Mouse (Mus musculus): ENCODE results near the gene Plekha6. TPM values are rescaled to one million over a fixed set of nuclear protein-coding genes. Genes with fewer than 3 reads are reported as not detected.

Gene Plekha6
- total RNA-seq, 1 experiment: 3.5 TPM

DNA sequence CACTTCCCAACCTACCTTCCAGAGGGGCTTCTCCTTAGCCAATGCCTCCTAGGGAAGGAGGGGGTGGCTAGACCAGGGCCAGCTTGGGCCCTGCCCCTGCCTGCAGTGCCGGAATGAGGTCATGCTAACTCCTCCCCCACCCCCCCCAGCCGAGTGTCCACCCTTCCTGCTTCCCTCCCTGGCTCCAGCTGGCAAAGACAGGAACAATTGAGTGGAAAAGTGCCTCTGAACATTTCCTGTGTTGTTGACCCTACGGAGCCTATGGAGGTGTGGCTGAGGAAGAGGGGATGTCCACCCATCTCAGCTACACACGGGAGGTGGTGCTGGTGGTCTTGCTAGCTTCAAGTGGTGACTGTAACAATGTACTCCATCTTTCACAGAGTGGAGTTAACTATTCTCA, 37.5 kb downstream of the Plekha6 start:
- DNase-seq (ENCODE audit: low read depth, low spot score): no peak
- no peak overlapping the region for H3K4me3 ChIP-seq (ENCODE audit: insufficient read depth in 1 of 2, low read depth in 1 of 2, low read length in 2 of 2, poor library complexity in 1 of 2, severe bottlenecking in 1 of 2)
- H3K4me1 ChIP-seq (ENCODE audit: control insufficient read depth in 2 of 2, insufficient read depth in 2 of 2, low read length in 2 of 2, poor library complexity in 1 of 2): peaks cover 7 to 19% of the 10 kb centered on the region in 2 experiments; a peak in 3 of 4 replicates
- H3K9me3 ChIP-seq (ENCODE audit: control insufficient read depth, insufficient read depth, low read depth, low read length): no peaks in the 10 kb centered on the region
- no peak overlapping the region for H3K27ac ChIP-seq (ENCODE audit: insufficient read depth, low read depth, low read length, poor library complexity, severe bottlenecking)
- no peaks in the 10 kb centered on the region for H3K36me3 ChIP-seq (ENCODE audit: control insufficient read depth, insufficient read depth, low read length, poor library complexity, severe bottlenecking)
- no peak overlapping the region for H3K9ac ChIP-seq (ENCODE audit: insufficient read depth, low read depth, low read length, poor library complexity, severe bottlenecking)
- in situ Hi-C loops (cut with MboI; ENCODE audit: low sequenced_read_pairs in 2 of 2, unreplicated experiment in 2 of 2): no loop called here
- no peak for TF ChIP-seq HCFC1 (IDR thresholded peaks at IDR 0.05; ENCODE audit: borderline replicate concordance, insufficient read depth, low read length)
- no peak for TF ChIP-seq MAFK (IDR thresholded peaks at IDR 0.05; ENCODE audit: insufficient read depth, low read depth, low read length)
- no peak for TF ChIP-seq CHD2 (IDR thresholded peaks at IDR 0.05; ENCODE audit: low read depth, low read length)
- TF ChIP-seq ZC3H11A (IDR thresholded peaks at IDR 0.05; ENCODE audit: borderline replicate concordance, low read depth, low read length): no peak
- no peak for TF ChIP-seq ZNF384 (IDR thresholded peaks at IDR 0.05; ENCODE audit: low read depth, low read length)

GRCm38 (mm10) chr1:133203701-133204100, 39.7 kb downstream of the Plekha6 start:
- in situ Hi-C loops (cut with MboI; ENCODE audit: low sequenced_read_pairs in 2 of 2, unreplicated experiment in 2 of 2): no loop called here
- TF ChIP-seq ZNF384 (IDR thresholded peaks at IDR 0.05; ENCODE audit: low read depth, low read length) (no peak), ZC3H11A (IDR thresholded peaks at IDR 0.05; ENCODE audit: borderline replicate concordance, low read depth, low read length) (no peak), CHD2 (IDR thresholded peaks at IDR 0.05; ENCODE audit: low read depth, low read length) (no peak), MAFK (IDR thresholded peaks at IDR 0.05; ENCODE audit: insufficient read depth, low read depth, low read length) (no peak), HCFC1 (IDR thresholded peaks at IDR 0.05; ENCODE audit: borderline replicate concordance, insufficient read depth, low read length) (no peak)

GRCm38 (mm10) chr1:133204341-133204849, 40.4 kb downstream of the Plekha6 start:
- DNase-seq (ENCODE audit: low read depth, low spot score): no peak
- peak overlapping the region; percentile 23 to 25; a peak in 1 of 4 replicates for H3K4me3 ChIP-seq (ENCODE audit: insufficient read depth in 1 of 2, low read depth in 1 of 2, low read length in 2 of 2, poor library complexity in 1 of 2, severe bottlenecking in 1 of 2)
- peaks cover 11 to 21% of the 10 kb centered on the region in 2 experiments; a peak in 3 of 4 replicates for H3K4me1 ChIP-seq (ENCODE audit: control insufficient read depth in 2 of 2, insufficient read depth in 2 of 2, low read length in 2 of 2, poor library complexity in 1 of 2)
- TF ChIP-seq MAFK (IDR thresholded peaks at IDR 0.05; ENCODE audit: insufficient read depth, low read depth, low read length): no peak
- TF ChIP-seq ZNF384 (IDR thresholded peaks at IDR 0.05; ENCODE audit: low read depth, low read length): no peak
- no peak for TF ChIP-seq CHD2 (IDR thresholded peaks at IDR 0.05; ENCODE audit: low read depth, low read length)
- H3K36me3 ChIP-seq (ENCODE audit: control insufficient read depth, insufficient read depth, low read length, poor library complexity, severe bottlenecking): no peaks in the 10 kb centered on the region
- no peak overlapping the region for H3K27ac ChIP-seq (ENCODE audit: insufficient read depth, low read depth, low read length, poor library complexity, severe bottlenecking)
- H3K9me3 ChIP-seq (ENCODE audit: control insufficient read depth, insufficient read depth, low read depth, low read length): no peaks in the 10 kb centered on the region
- H3K9ac ChIP-seq (ENCODE audit: insufficient read depth, low read depth, low read length, poor library complexity, severe bottlenecking): no peak overlapping the region
- in situ Hi-C loops (cut with MboI; ENCODE audit: low sequenced_read_pairs in 2 of 2, unreplicated experiment in 2 of 2): no loop called here

More at GRCm38 (mm10) chr1:133203701-133204100, 39.7 kb downstream of the Plekha6 start:
- Histone ChIP-seq H3K36me3 (ENCODE audit: control insufficient read depth, insufficient read depth, low read length, poor library complexity, severe bottlenecking) (no peaks in the 10 kb centered on the region), H3K4me1 (ENCODE audit: control insufficient read depth in 2 of 2, insufficient read depth in 2 of 2, low read length in 2 of 2, poor library complexity in 1 of 2) (peaks cover 9 to 17% of the 10 kb centered on the region in 2 experiments; a peak in 3 of 4 replicates), H3K9me3 (ENCODE audit: control insufficient read depth, insufficient read depth, low read depth, low read length) (no peaks in the 10 kb centered on the region), H3K27ac (ENCODE audit: insufficient read depth, low read depth, low read length, poor library complexity, severe bottlenecking) (no peak overlapping the region), H3K9ac (ENCODE audit: insufficient read depth, low read depth, low read length, poor library complexity, severe bottlenecking) (no peak overlapping the region), H3K4me3 (ENCODE audit: insufficient read depth in 1 of 2, low read depth in 1 of 2, low read length in 2 of 2, poor library complexity in 1 of 2, severe bottlenecking in 1 of 2) (no peak overlapping the region)
- DNase-seq (ENCODE audit: low read depth, low spot score): no peak

- H3K9ac ChIP-seq (ENCODE audit: insufficient read depth, low read depth, low read length, poor library complexity, severe bottlenecking): no peak overlapping the region
- in situ Hi-C loops (cut with MboI; ENCODE audit: low sequenced_read_pairs in 2 of 2, unreplicated experiment in 2 of 2): no loop called here
- H3K4me3 ChIP-seq (ENCODE audit: insufficient read depth in 1 of 2, low read depth in 1 of 2, low read length in 2 of 2, poor library complexity in 1 of 2, severe bottlenecking in 1 of 2): peak overlapping the region in 1 of 2 experiments; percentile 7; a peak in 1 of 4 replicates
- no peaks in the 10 kb centered on the region for H3K9me3 ChIP-seq (ENCODE audit: control insufficient read depth, insufficient read depth, low read depth, low read length)
- no peak overlapping the region for H3K27ac ChIP-seq (ENCODE audit: insufficient read depth, low read depth, low read length, poor library complexity, severe bottlenecking)
- peaks cover 11 to 23% of the 10 kb centered on the region in 2 experiments; a peak in 3 of 4 replicates for H3K4me1 ChIP-seq (ENCODE audit: control insufficient read depth in 2 of 2, insufficient read depth in 2 of 2, low read length in 2 of 2, poor library complexity in 1 of 2)
- no peaks in the 10 kb centered on the region for H3K36me3 ChIP-seq (ENCODE audit: control insufficient read depth, insufficient read depth, low read length, poor library complexity, severe bottlenecking)
- DNase-seq (ENCODE audit: low read depth, low spot score): no peak
- TF ChIP-seq CHD2 (IDR thresholded peaks at IDR 0.05; ENCODE audit: low read depth, low read length) (no peak), HCFC1 (IDR thresholded peaks at IDR 0.05; ENCODE audit: borderline replicate concordance, insufficient read depth, low read length) (no peak), MAFK (IDR thresholded peaks at IDR 0.05; ENCODE audit: insufficient read depth, low read depth, low read length) (no peak), ZNF384 (IDR thresholded peaks at IDR 0.05; ENCODE audit: low read depth, low read length) (no peak), ZC3H11A (IDR thresholded peaks at IDR 0.05; ENCODE audit: borderline replicate concordance, low read depth, low read length) (no peak)
Measured at GRCm38 (mm10) chr1:133204985-133205384, 41.0 kb downstream of the Plekha6 start.

All from ES-E14 (cell line).